Comparison of ENCODE assay signal across 20 mouse cellular contexts in the genomic region with DNA sequence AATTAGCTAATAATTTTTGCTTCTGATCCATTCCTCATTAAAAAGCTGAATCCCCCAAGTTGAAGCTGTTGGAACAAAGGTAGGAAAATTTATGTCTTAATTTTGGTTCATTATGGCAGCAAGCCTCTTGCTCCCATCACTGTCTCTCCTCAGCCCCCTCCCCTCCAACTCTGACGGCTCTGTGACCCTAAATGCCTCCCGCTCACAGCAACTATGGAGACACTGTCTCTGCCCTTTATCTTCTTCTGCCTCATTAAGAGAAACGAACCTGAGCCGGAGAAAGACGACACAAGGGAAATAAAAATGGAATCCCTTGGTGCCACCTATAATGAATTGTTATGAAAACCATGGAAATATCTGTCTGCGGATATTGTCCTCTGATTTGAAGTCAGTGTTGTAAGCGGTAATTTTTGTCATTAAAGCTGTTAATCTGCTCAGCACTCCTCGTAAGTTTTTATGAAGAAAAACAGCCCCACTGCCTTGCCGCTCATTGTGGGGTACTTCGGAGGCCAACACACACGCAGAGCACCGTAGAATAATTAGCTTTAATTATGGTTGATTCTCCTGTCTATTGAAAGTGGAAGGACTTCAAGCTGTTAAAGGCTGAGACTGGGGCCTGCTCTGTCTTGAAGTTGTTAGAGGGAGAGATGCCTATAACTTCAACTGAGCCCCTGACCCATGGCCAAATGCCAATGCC.
"Had no signal": no experiment of that assay in that cellular context is flagged by ENCODE, and none has a peak within 500 bp of the region (broad histone marks: within the 10 kb centered on the region; RNA-seq: fewer than 3 reads in every experiment).

No protein-coding gene starts in this region.

- H3K4me2 ChIP-seq: limb, embryonic 13.5 days; liver, embryonic 12.5 days; liver, embryonic 15.5 days; lung, embryonic 15.5 days; midbrain, embryonic 11.5 days; midbrain, embryonic 15.5 days had no signal

- ATAC-seq: liver, embryonic 12.5 days; midbrain, embryonic 15.5 days had no signal

- H3K9me3 ChIP-seq: limb, embryonic 10.5 days; liver, embryonic 12.5 days; liver, embryonic 15.5 days; lung, embryonic 15.5 days; midbrain, embryonic 15.5 days had no signal

- H3K9ac ChIP-seq: limb, embryonic 13.5 days; liver, embryonic 12.5 days; liver, embryonic 15.5 days; lung, embryonic 15.5 days; midbrain, embryonic 15.5 days had no signal

- H3K4me3 ChIP-seq: layer of hippocampus, adult 2 months; limb, embryonic 10.5 days; limb, embryonic 13.5 days; liver, embryonic 12.5 days; liver, embryonic 15.5 days; lung, embryonic 15.5 days; midbrain, embryonic 15.5 days; myocyte had no signal

- H3K36me3 ChIP-seq: limb, embryonic 10.5 days; limb, embryonic 13.5 days; liver, embryonic 12.5 days; liver, embryonic 15.5 days; lung, embryonic 15.5 days; midbrain, embryonic 15.5 days had no signal

- H3K27ac ChIP-seq: kidney, postnatal 0 days; layer of hippocampus, adult 2 months; limb, embryonic 10.5 days; limb, embryonic 13.5 days; liver, embryonic 12.5 days; liver, embryonic 15.5 days; lung, embryonic 15.5 days; midbrain, embryonic 15.5 days had no signal

- H3K4me1 ChIP-seq: limb, embryonic 13.5 days; liver, embryonic 12.5 days; liver, embryonic 15.5 days; lung, embryonic 15.5 days; midbrain, embryonic 15.5 days had no signal

- H3K27me3 ChIP-seq: limb, embryonic 13.5 days; liver, embryonic 15.5 days; lung, embryonic 15.5 days; midbrain, embryonic 15.5 days had no signal

- DNase-seq: kidney, adult 2 months; kidney, postnatal 25 days; layer of hippocampus, adult 9-11 months; liver; lung, adult 18-20 months; lung, postnatal 10 days; lung, postnatal 4 days; thymus, adult 18-20 months; thymus, postnatal 14 days; thymus, postnatal 4 days had no signal
